Comparison of ENCODE assay signal across 16 mouse cellular contexts in the genomic region with DNA sequence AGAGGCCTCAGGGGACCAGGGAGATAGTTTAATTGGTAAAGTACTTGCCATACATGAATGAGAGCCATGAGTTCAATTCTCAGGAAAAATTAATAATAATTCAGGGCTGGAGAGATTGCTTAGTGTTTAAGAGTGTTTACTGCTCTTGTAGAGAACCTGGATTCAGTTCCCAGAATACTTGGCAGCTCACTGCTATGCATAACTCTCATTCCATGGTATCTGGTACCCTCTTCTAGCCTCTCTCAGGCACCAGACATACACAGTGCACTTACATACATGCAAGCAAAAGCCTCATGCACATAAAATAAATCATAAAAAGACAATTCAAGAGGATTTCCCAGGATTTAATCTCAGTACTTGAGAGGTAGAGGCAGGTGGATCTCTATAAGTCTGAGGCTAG.
"Had no signal": no experiment of that assay in that cellular context is flagged by ENCODE, and none has a peak within 500 bp of the region (broad histone marks: within the 10 kb centered on the region; RNA-seq: fewer than 3 reads in every experiment).

No protein-coding gene starts in this region.

- H3K27me3 ChIP-seq: kidney, embryonic 15.5 days; liver, embryonic 13.5 days; stomach, embryonic 15.5 days had no signal

- H3K36me3 ChIP-seq: kidney, embryonic 15.5 days; liver, embryonic 13.5 days; stomach, embryonic 15.5 days had no signal

- H3K9me3 ChIP-seq: kidney, embryonic 15.5 days; liver, embryonic 13.5 days; stomach, embryonic 15.5 days had no signal

- H3K27ac ChIP-seq: kidney, embryonic 15.5 days; left cerebral cortex, adult 2 months; liver, embryonic 13.5 days; stomach, embryonic 15.5 days had no signal

- H3K4me3 ChIP-seq: kidney, embryonic 15.5 days; left cerebral cortex, adult 2 months; liver, embryonic 13.5 days; stomach, embryonic 15.5 days had no signal

- H3K9ac ChIP-seq: kidney, embryonic 15.5 days; liver, embryonic 13.5 days; lung, embryonic 14.5 days; stomach, embryonic 15.5 days had no signal

- DNase-seq: kidney, adult 8-10 months; kidney, postnatal 10 days; kidney, postnatal 36 days; layer of hippocampus, postnatal 36 days; liver, embryonic 13.5 days; lung, embryonic 14.5 days; lung, postnatal 14 days; midbrain, embryonic 14.5 days; right cerebral cortex, postnatal 14 days; right cerebral cortex, postnatal 4 days; spleen, adult 18-20 months; thymus, postnatal 25 days had no signal

- H3K4me1 ChIP-seq: kidney, embryonic 15.5 days had no signal

- H3K4me2 ChIP-seq: kidney, embryonic 15.5 days; liver, embryonic 13.5 days; lung, embryonic 14.5 days; midbrain, embryonic 11.5 days; stomach, embryonic 15.5 days had no signal
